Mouse (Mus musculus) frontal cortex, adult 2 months (tissue): ENCODE results near the gene Nptxr. TPM values are rescaled to one million over a fixed set of nuclear protein-coding genes. Genes with fewer than 3 reads are reported as not detected.

Source experiments
- polyA plus RNA-seq: library from polyadenylated mRNA; depleted of rRNA; stranded (reverse); fragments of >200 nt; gene quantifications from 2 replicates; pipeline ENCODE4 v1.2.3, GENCODE M21; 2012; rRNA removed

The Nptxr gene
- polyA plus RNA-seq, 1 experiment = 293 TPM

Other genes with a start within 250 kb of the Nptxr start
- gene Dmc1, start 199.7 kb downstream of the Nptxr start, polyA plus RNA-seq = 2.3 and 3.4 TPM in 2 replicates
- gene Fam227a, start 145.8 kb downstream of the Nptxr start, polyA plus RNA-seq = 15.8 and 19.0 TPM in 2 replicates
- gene Cby1, start 145.6 kb downstream of the Nptxr start, polyA plus RNA-seq = 39.3 and 45.0 TPM in 2 replicates
- 92.3 and 97.1 TPM in 2 replicates for gene Tomm22, start 133.9 kb downstream of the Nptxr start, polyA plus RNA-seq
- 53.0 and 53.8 TPM in 2 replicates for gene Josd1, start 116.8 kb downstream of the Nptxr start, polyA plus RNA-seq
- 45.0 and 46.6 TPM in 2 replicates for gene Gtpbp1, start 113.9 kb downstream of the Nptxr start, polyA plus RNA-seq
- gene Sun2, start 62.2 kb downstream of the Nptxr start, polyA plus RNA-seq = 28.1 and 30.4 TPM in 2 replicates
- gene Dnal4, start 26.9 kb downstream of the Nptxr start, polyA plus RNA-seq = 84.6 and 85.4 TPM in 2 replicates
- gene Npcd, start 29.5 kb upstream of the Nptxr start, polyA plus RNA-seq = 2.9 and 4.8 TPM in 2 replicates
- gene Cbx6, start 29.9 kb upstream of the Nptxr start, polyA plus RNA-seq = 257 and 263 TPM in 2 replicates
- 7.1 and 7.4 TPM in 2 replicates for gene Apobec3, start 86.9 kb upstream of the Nptxr start, polyA plus RNA-seq
- gene Cbx7, start 166.4 kb upstream of the Nptxr start, polyA plus RNA-seq = 58.6 TPM in 2 replicates
- 30.7 and 32.4 TPM in 2 replicates for gene Pdgfb, start 210.2 kb upstream of the Nptxr start, polyA plus RNA-seq